Mouse (Mus musculus): Measurements from ENCODE around the gene Pik3ap1. TPM values are rescaled to one million over a fixed set of nuclear protein-coding genes. Genes with fewer than 3 reads are reported as not detected.

Pik3ap1 gene
- polyA plus RNA-seq, 1 experiment = not detected

DNA sequence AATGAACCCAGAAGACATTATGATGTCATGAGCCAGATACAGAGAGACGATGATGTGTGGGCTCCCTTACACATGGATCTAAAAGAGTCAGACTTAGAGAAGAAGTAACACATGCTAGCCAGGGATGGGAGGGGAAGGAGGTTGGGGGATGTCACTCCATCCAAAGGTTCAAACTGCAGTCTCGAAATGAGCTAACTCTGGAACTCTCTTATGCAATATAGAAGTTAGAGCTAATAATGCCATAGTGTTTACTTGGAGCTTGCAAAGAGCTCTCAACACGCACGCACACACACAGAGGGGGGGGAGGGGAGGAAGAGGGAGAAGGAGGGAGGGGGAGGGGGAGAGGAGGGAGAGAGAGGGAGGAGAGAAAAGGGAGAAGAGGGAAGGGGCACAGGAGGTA lies 13.5 kb downstream of the Pik3ap1 start:
- H3K36me3 ChIP-seq (ENCODE audit: control insufficient read depth, insufficient read depth) = no peaks in the 10 kb centered on the region
- H3K4me2 ChIP-seq (ENCODE audit: low read depth) = no peak overlapping the region
- no peak overlapping the region for H3ac ChIP-seq (ENCODE audit: control insufficient read depth, insufficient read length)
- H3K4me3 ChIP-seq = no peak overlapping the region
- TF ChIP-seq POLR2AphosphoS2 (IDR thresholded peaks at IDR 0.05; ENCODE audit: insufficient read length, low read depth) (no peak), E2F4 (IDR thresholded peaks at IDR 0.05; ENCODE audit: insufficient read depth) (no peak), REST (IDR thresholded peaks at IDR 0.05; ENCODE audit: insufficient read depth, insufficient read length) (no peak), SRF (IDR thresholded peaks at IDR 0.05; ENCODE audit: control insufficient read depth, insufficient read length, low read depth) (no peak), USF1 (IDR thresholded peaks at IDR 0.05; ENCODE audit: low read depth) (no peak), TCF3 (IDR thresholded peaks at IDR 0.05; ENCODE audit: insufficient read length, low read depth) (no peak)
- no peaks in the 10 kb centered on the region for H3K79me2 ChIP-seq (ENCODE audit: control insufficient read depth, insufficient read depth)
- H3K27me3 ChIP-seq (ENCODE audit: control insufficient read depth, insufficient read depth, insufficient read length) = peaks cover 18% of the 10 kb centered on the region

DNA sequence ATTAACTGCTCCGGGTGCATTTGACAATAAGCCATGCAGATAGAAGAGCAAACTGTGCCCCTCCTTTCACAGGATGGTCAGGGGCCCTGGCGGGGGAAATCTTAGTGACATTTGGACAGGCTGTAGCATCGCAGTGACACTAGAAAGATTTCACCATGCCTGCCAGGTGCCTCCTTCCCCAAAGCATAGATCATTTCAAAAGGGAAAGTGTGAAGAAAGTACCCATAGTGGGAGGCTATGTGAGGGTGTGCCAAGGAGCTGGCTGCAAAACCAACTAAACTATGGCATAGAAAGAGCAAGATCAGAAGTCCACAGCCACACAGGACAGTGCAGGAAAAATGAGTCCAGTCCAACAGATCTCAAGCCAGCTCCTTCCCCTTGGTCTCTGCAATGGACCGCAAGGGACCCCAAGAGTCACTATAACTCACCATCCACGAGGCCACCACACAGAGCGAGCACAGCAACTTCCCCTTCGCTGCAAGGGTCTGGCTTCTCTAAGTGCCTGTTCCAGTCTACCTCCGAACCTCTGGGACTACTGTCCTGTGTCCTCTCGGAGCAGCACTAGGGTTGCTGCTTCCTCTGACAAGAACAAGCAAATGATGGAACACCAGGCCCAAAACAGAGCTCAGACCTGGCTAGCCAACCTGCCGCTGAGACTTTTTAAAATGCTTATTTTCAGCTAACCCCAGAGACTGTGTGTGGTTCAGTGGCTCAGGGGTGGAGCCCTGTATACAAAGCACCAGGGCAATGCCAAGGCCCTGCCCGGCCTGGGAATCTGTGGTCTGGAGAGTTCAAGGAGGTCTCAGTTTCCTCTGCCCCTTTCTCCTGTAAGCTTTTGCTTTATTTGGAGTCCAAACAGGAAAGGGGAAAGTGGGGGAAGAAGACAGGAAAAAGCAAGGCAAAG lies 15.1 kb downstream of the Pik3ap1 start:
- Histone ChIP-seq H3ac (ENCODE audit: control insufficient read depth, insufficient read length) (no peak overlapping the region), H3K27me3 (ENCODE audit: control insufficient read depth, insufficient read depth, insufficient read length) (peaks cover 10% of the 10 kb centered on the region), H3K4me2 (ENCODE audit: low read depth) (no peak overlapping the region), H3K79me2 (ENCODE audit: control insufficient read depth, insufficient read depth) (no peaks in the 10 kb centered on the region), H3K36me3 (ENCODE audit: control insufficient read depth, insufficient read depth) (no peaks in the 10 kb centered on the region), H3K4me3 (no peak overlapping the region)
- TF ChIP-seq POLR2A (IDR thresholded peaks at IDR 0.05; ENCODE audit: insufficient read length, low read depth) = no peak
- TF ChIP-seq USF1 (IDR thresholded peaks at IDR 0.05; ENCODE audit: low read depth) = no peak
- TF ChIP-seq TCF3 (IDR thresholded peaks at IDR 0.05; ENCODE audit: insufficient read length, low read depth) = no peak
- TF ChIP-seq CEBPB (IDR thresholded peaks at IDR 0.05; ENCODE audit: insufficient read depth, poor library complexity, severe bottlenecking) = no peak
- no peak for TF ChIP-seq E2F4 (IDR thresholded peaks at IDR 0.05; ENCODE audit: insufficient read depth)
- no peak for TF ChIP-seq SRF (IDR thresholded peaks at IDR 0.05; ENCODE audit: control insufficient read depth, insufficient read length, low read depth)
- TF ChIP-seq REST (IDR thresholded peaks at IDR 0.05; ENCODE audit: insufficient read depth, insufficient read length) = no peak
- TF ChIP-seq POLR2AphosphoS2 (IDR thresholded peaks at IDR 0.05; ENCODE audit: insufficient read length, low read depth) = no peak
- no peak for TF ChIP-seq MYOD1 (IDR thresholded peaks at IDR 0.05; ENCODE audit: control insufficient read depth in 1 of 3, insufficient read length in 2 of 3, low read depth in 2 of 3)
- TF ChIP-seq TCF12 (IDR thresholded peaks at IDR 0.05; ENCODE audit: insufficient read depth, poor library complexity, severe bottlenecking) = no peak
- no peak for TF ChIP-seq MAX (IDR thresholded peaks at IDR 0.05; ENCODE audit: low read depth)
- no peak for TF ChIP-seq MYOG (IDR thresholded peaks at IDR 0.05; ENCODE audit: control insufficient read depth in 1 of 3, insufficient read depth in 1 of 3, insufficient read length in 2 of 3, low read depth in 2 of 3)

DNA sequence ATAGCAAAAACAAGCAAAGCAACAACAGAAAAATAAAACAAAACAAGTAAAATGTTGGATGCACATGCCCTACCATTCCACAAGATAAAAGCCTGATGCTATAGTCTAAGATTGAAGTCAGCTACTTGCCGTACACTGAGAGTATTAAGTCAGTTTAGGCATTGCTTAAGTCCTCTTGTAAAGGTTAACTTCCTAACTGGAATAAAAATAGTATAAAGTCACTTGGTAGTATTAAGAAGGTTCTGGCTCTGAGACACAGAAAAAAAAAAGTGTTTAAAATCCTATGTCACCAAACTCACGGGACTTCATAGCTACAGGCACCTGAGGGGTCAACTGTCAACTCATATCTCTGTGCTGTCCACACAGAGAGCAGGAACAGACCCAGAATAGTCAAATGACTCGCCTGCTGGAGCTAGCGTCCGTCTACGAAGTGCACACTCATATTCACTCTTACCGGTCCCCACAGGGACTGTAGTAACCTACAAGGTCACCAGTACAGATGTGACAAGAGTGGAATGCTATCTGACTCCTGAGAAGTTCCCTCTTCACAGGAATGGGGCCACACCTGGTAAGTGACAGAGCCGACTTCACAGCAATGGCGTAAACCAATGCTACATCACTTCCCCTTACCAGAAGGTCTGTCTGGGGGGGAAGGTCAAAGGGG lies 17.9 kb downstream of the Pik3ap1 start:
- H3K79me2 ChIP-seq (ENCODE audit: control insufficient read depth, insufficient read depth) = no peaks in the 10 kb centered on the region
- no peak for TF ChIP-seq TCF3 (IDR thresholded peaks at IDR 0.05; ENCODE audit: insufficient read length, low read depth)
- H3ac ChIP-seq (ENCODE audit: control insufficient read depth, insufficient read length) = no peak overlapping the region
- H3K4me2 ChIP-seq (ENCODE audit: low read depth) = no peak overlapping the region
- peaks cover 10% of the 10 kb centered on the region for H3K27me3 ChIP-seq (ENCODE audit: control insufficient read depth, insufficient read depth, insufficient read length)
- no peaks in the 10 kb centered on the region for H3K36me3 ChIP-seq (ENCODE audit: control insufficient read depth, insufficient read depth)
- H3K4me3 ChIP-seq = no peak overlapping the region

- Histone ChIP-seq H3ac (ENCODE audit: control insufficient read depth, insufficient read length) (no peak overlapping the region), H3K36me3 (ENCODE audit: control insufficient read depth, insufficient read depth) (no peaks in the 10 kb centered on the region), H3K4me2 (ENCODE audit: low read depth) (no peak overlapping the region), H3K4me3 (no peak overlapping the region), H3K79me2 (ENCODE audit: control insufficient read depth, insufficient read depth) (no peaks in the 10 kb centered on the region), H3K27me3 (ENCODE audit: control insufficient read depth, insufficient read depth, insufficient read length) (peaks cover 10% of the 10 kb centered on the region)
- TF ChIP-seq USF1 (IDR thresholded peaks at IDR 0.05; ENCODE audit: low read depth) (no peak), POLR2AphosphoS2 (IDR thresholded peaks at IDR 0.05; ENCODE audit: insufficient read length, low read depth) (no peak), TCF3 (IDR thresholded peaks at IDR 0.05; ENCODE audit: insufficient read length, low read depth) (no peak), SRF (IDR thresholded peaks at IDR 0.05; ENCODE audit: control insufficient read depth, insufficient read length, low read depth) (no peak)
Observed at GRCm38 (mm10) chr19:41366192-41366853, 18.6 kb downstream of the Pik3ap1 start.

- Histone ChIP-seq H3K4me2 (ENCODE audit: low read depth) (no peak overlapping the region), H3K4me3 (no peak overlapping the region), H3ac (ENCODE audit: control insufficient read depth, insufficient read length) (no peak overlapping the region), H3K27me3 (ENCODE audit: control insufficient read depth, insufficient read depth, insufficient read length) (peaks cover 11% of the 10 kb centered on the region), H3K36me3 (ENCODE audit: control insufficient read depth, insufficient read depth) (no peaks in the 10 kb centered on the region), H3K79me2 (ENCODE audit: control insufficient read depth, insufficient read depth) (no peaks in the 10 kb centered on the region)
- TF ChIP-seq MYOD1 (IDR thresholded peaks at IDR 0.05; ENCODE audit: control insufficient read depth in 1 of 3, insufficient read length in 2 of 3, low read depth in 2 of 3) = no peak
- TF ChIP-seq POLR2AphosphoS2 (IDR thresholded peaks at IDR 0.05; ENCODE audit: insufficient read length, low read depth) = no peak
- no peak for TF ChIP-seq POLR2A (IDR thresholded peaks at IDR 0.05; ENCODE audit: insufficient read length, low read depth)
Observed at GRCm38 (mm10) chr19:41365570-41365969, 19.3 kb downstream of the Pik3ap1 start.
